Mouse (Mus musculus) stomach, postnatal 0 days (tissue): ENCODE data around the gene 6430531B16Rik. TPM values are rescaled to one million over a fixed set of nuclear protein-coding genes. Genes with fewer than 3 reads are reported as not detected.
A peak's percentile ranks its signal among the peaks of the same experiment; 100 is the strongest.

Source experiments
- ATAC-seq: fragments of 200-750 bp; cut with Nextera tagmentation; 2 replicates; pipeline ENCODE4 v1.8.0; 2017; ENCODE audit not compliant: low FRiP score, low TSS enrichment
- DNase-seq: peaks from one replicate; pipeline ENCODE4 v3.0.0-alpha.2; 2016; ENCODE audit warnings: low spot score
- H3K27ac ChIP-seq: fragments of 300-500 bp; sonication (generic); replicated peaks from 2 replicates; pipeline ENCODE4 v1.5.1; 2014; ENCODE audit warnings: mild to moderate bottlenecking, control low read depth
- H3K27me3 ChIP-seq: fragments of 300-500 bp; sonication (generic); 2 replicates; pipeline ENCODE4 v1.6.1; 2014; ENCODE audit warnings: low read length; ENCODE audit not compliant: control insufficient read depth, insufficient read depth
- H3K36me3 ChIP-seq: fragments of 300-500 bp; sonication (generic); 2 replicates; pipeline ENCODE4 v1.6.1; 2014; ENCODE audit warnings: low read length, mixed read lengths; ENCODE audit not compliant: control insufficient read depth, insufficient read depth
- H3K4me1 ChIP-seq: fragments of 300-500 bp; sonication (generic); replicated peaks from 2 replicates; pipeline ENCODE4 v1.6.1; 2014; ENCODE audit warnings: antibody characterized with exemption; ENCODE audit not compliant: control insufficient read depth, insufficient read depth
- H3K4me2 ChIP-seq: fragments of 300-500 bp; sonication (generic); replicated peaks from 2 replicates; pipeline ENCODE4 v1.6.1; 2014; ENCODE audit warnings: low read depth, mild to moderate bottlenecking, control low read depth, moderate library complexity
- H3K4me3 ChIP-seq: fragments of 300-500 bp; sonication (generic); 2 replicates; pipeline ENCODE4 v1.5.1; 2014; ENCODE audit warnings: low read depth, low read length, control low read depth
- H3K9ac ChIP-seq: fragments of 300-500 bp; sonication (generic); 2 replicates; pipeline ENCODE4 v1.6.1; 2014; ENCODE audit warnings: mild to moderate bottlenecking, low read length, control low read depth, mixed read lengths
- H3K9me3 ChIP-seq: fragments of 300-500 bp; sonication (generic); 2 replicates; pipeline ENCODE4 v1.6.1; 2016; ENCODE audit warnings: low read length; ENCODE audit not compliant: control insufficient read depth
- CTCF ChIP-seq: IDR thresholded peaks from 2 replicates; pipeline ENCODE4 v1.5.1; 2016; ENCODE audit warnings: antibody characterized with exemption, low read depth, mild to moderate bottlenecking, moderate library complexity
- EP300 ChIP-seq: optimal IDR thresholded peaks from 2 replicates; pipeline ENCODE3; 2016; ENCODE audit warnings: antibody characterized with exemption
- WGBS: fragments of 180-500 bp; shearing (Covaris S2); extraction: QIAGEN DNeasy Blood & Tissue Kit; methylation state at CpG from one replicate; pipeline ENCODE4 v1.1.7; 2014; 5-methylcytosine and 5-hydroxymethylcytosine counted together
- polyA plus RNA-seq: library from polyadenylated mRNA; unstranded; fragments of >200 nt; fragmentation: Nextera tagmentation; extraction: Ambion mirVana; gene quantifications from 2 replicates; pipeline ENCODE4 v1.2.1, GENCODE M21; 2015

6430531B16Rik gene
- polyA plus RNA-seq, 1 experiment from 2014 or later: 0.11 TPM

DNA sequence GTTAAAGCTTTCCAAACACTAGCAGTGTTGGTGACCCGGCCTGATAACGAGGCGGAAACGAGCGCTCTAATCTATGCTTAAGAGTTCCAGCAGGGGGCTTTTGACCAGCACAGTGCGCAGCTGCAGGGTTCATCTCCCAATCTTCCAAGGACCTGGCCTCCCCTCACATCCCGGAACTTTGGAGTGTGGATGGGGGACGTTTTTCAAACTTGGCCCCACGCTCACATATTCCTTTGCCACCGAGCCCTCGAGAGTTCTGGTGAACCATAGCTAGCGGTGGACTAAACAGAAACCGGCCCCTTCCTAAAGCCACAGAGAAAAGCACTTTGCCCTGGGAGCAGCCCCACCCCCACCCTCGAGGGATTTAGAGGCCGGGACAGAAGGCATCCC is 28.7 kb downstream of the 6430531B16Rik start:
- Histone ChIP-seq H3K9me3 (no peaks in the 10 kb centered on the region), H3K4me2 (peak overlapping the region; percentile 76), H3K9ac (peak overlapping the region; percentile 52), H3K36me3 (no peaks in the 10 kb centered on the region), H3K27ac (peak overlapping the region; percentile 78), H3K4me1 (no peaks in the 10 kb centered on the region), H3K27me3 (no peaks in the 10 kb centered on the region; the same call in 1 of the 2 replicates), H3K4me3 (peak overlapping the region; percentile 60)
- DNase-seq (peak; percentile 62), ATAC-seq (peak; percentile 78)
- 1% methylated on average over 15 of the region's 15 CpGs for WGBS
- TF ChIP-seq CTCF: peak; percentile 71
- no peak for TF ChIP-seq EP300

DNA sequence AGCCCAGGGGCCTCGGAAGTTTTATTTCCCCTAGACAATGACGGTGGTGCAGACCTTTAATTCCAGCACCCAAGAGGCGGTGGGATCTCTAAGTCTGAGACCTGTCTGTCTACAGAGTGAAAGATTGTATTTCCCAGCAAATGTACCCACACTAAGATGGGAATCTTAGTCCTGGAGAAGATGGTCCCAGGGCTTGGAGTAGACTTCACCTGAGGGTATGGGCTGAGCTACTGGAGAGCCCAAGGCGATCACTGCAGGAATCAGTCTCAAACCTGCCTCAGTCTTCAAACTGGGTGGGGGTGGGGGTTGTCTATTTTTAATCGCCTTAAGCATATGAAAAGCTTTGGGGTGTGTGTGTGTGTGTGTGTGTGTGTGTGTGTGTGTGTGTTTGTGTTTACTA is 32.5 kb downstream of the 6430531B16Rik start:
- Histone ChIP-seq H3K9me3 (no peaks in the 10 kb centered on the region), H3K27me3 (peaks cover 6% of the 10 kb centered on the region), H3K4me3 (no peak overlapping the region), H3K27ac (no peak overlapping the region), H3K4me2 (no peak overlapping the region), H3K9ac (no peak overlapping the region), H3K4me1 (no peaks in the 10 kb centered on the region), H3K36me3 (no peaks in the 10 kb centered on the region)
- TF ChIP-seq EP300: no peak
- TF ChIP-seq CTCF: no peak
- ATAC-seq: no peak
- 54% methylated on average over 5 of the region's 5 CpGs for WGBS
- DNase-seq: no peak

DNA sequence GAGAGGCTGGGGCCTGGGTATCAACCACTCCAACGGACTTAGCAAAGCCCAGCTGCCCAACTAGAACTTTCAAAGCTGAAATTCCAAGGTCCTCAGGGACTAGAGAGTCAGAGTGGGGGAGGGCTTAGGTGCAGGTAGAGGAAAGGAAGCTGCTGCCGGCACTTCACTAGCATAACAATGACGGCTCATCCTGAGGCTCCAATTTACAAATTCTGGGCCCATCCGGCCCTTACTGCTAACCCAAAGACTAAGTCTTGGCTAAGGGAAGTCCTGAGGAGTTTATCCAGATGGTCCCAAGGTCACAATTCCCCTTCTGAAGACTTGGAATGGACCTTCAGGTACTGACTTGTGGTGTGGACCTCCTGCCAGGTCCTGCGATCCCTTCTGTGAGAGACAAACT is 33.0 kb downstream of the 6430531B16Rik start:
- H3K27ac ChIP-seq: no peak overlapping the region
- ATAC-seq (no peak), DNase-seq (no peak)
- no peaks in the 10 kb centered on the region for H3K36me3 ChIP-seq
- TF ChIP-seq EP300 (no peak), CTCF (no peak)
- H3K9ac ChIP-seq: no peak overlapping the region
- WGBS: 36% methylated on average over 5 of the region's 5 CpGs
- no peak overlapping the region for H3K4me3 ChIP-seq
- no peak overlapping the region for H3K4me2 ChIP-seq
- H3K4me1 ChIP-seq: no peaks in the 10 kb centered on the region
- peaks cover 6% of the 10 kb centered on the region for H3K27me3 ChIP-seq
- no peaks in the 10 kb centered on the region for H3K9me3 ChIP-seq

DNA sequence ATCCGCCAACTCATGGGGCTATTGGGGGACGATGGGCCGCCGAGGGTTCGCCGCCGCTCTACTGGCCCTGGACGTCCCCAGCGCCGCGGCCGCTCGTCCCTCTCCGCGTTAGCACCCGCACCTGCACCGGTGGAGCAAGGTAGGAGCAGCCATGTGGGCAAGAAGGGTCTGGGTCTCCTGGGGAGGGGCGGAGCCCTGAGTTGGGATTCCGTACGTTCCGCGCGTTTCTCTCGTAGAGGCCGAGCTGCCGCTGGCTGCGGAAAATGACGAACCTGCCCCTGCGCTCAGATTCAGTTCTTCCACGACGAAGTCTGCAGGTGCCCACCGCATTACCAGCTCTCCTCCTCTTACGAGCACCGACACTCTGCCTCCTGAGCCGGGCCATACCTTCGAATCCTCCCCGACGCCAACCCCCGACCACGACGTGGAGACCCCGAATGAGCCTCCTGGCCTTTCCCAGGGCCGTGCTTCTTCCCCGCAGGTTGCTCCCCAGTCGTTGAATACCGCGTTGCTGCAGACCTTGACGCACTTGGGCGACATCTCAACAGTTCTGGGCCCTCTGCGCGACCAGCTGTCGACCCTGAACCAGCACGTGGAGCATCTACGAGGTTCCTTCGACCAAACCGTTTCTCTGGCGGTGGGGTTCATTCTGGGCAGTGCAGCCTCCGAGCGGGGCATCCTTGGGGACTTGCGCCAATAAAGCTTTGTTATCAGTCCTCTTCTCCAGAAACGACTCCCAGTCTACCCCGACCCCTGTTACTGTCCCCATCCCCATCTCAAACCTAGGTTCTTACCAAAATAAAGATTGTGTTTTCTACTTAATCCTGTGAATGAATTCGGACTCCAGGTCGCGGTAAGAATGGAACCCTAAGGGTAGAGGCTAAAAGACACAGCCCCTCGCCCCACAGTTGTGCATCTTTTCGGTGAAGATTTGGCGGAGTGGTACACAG is 34.0 kb downstream of the 6430531B16Rik start:
- H3K27ac ChIP-seq: no peak overlapping the region
- TF ChIP-seq EP300 (no peak), CTCF (no peak)
- no peak for DNase-seq
- H3K9me3 ChIP-seq: no peaks in the 10 kb centered on the region
- peak overlapping the region; percentile 52 for H3K4me2 ChIP-seq
- H3K4me3 ChIP-seq: peak overlapping the region; percentile 37
- H3K27me3 ChIP-seq: peaks cover 6% of the 10 kb centered on the region
- peak; percentile 45; the same call in 1 of the 2 replicates for ATAC-seq
- 6% methylated on average over 68 of the region's 68 CpGs for WGBS
- no peaks in the 10 kb centered on the region for H3K4me1 ChIP-seq
- H3K36me3 ChIP-seq: no peaks in the 10 kb centered on the region
- H3K9ac ChIP-seq: peak overlapping the region; percentile 27; the same call in 1 of the 2 replicates

DNA sequence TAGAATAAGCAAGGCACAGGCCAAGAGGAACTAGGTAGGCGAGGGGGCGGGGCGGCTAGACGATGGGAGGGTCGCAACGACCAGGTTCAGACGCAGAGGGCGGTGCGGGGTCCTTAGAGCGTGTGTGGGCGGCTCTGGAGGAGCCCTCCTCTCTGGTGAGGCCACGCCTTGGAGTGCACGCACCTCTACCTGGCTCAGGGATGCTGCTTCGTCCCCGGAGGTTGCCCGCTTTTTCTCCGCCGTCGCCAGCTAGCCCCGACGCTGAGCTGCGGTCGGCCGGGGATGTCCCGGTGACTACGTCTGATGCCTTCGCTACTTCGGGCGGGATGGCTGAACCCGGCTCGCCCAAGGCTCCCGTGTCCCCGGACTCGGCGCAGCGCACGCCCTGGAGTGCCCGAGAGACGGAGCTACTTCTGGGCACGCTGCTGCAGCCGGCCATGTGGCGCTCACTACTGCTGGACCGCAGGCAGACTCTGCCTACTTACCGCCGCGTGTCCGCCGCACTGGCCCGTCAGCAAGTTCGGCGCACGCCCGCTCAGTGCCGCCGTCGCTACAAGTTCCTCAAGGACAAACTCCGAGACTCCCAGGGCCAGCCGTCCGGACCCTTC is 34.8 kb downstream of the 6430531B16Rik start, which contains the start of gene Utf1:
TSS of gene Utf1 (plus strand) at position 116 of the 608 bp plus-strand sequence.
- no peaks in the 10 kb centered on the region for H3K9me3 ChIP-seq
- peaks cover 6% of the 10 kb centered on the region for H3K27me3 ChIP-seq
- no peak for TF ChIP-seq EP300
- no peak for TF ChIP-seq CTCF
- H3K4me1 ChIP-seq: no peaks in the 10 kb centered on the region
- H3K9ac ChIP-seq: peak within 1 kb of the TSS; percentile 27; the same call in 1 of the 2 replicates
- DNase-seq: peak; percentile 26
- H3K4me3 ChIP-seq: peak within 1 kb of the TSS; percentile 37
- peak; percentile 65 for ATAC-seq
- WGBS: under 1% methylated on average over 58 of the region's 59 CpGs
- H3K27ac ChIP-seq: no peak within 1 kb of the TSS
- H3K4me2 ChIP-seq: peak within 1 kb of the TSS; percentile 52
- H3K36me3 ChIP-seq: no peaks in the 10 kb centered on the region
